Comparison of ENCODE assay signal across 8 mouse cellular contexts in genomic region chr10:77417240-77418102, GRCm38 (mm10). TPM values are rescaled to one million over a fixed set of nuclear protein-coding genes. Genes with fewer than 3 reads are reported as not detected.
DNase-seq lines count a peak whose midpoint lies in the region; ATAC-seq and TF ChIP-seq lines count a peak whose summit lies in the region.

No protein-coding gene starts in this region.

- H3K9me3 ChIP-seq in heart, postnatal 0 days (replicated peaks; ENCODE audit: control insufficient read depth, low read length): no peaks in the 10 kb centered on the region
- H3K9me3 ChIP-seq in liver, embryonic 13.5 days (replicated peaks): no peaks in the 10 kb centered on the region
- no peaks in the 10 kb centered on the region for H3K9me3 ChIP-seq in neural tube, embryonic 14.5 days (ENCODE audit: control insufficient read depth, low read length)

- peak; percentile 43 to 45 for DNase-seq in left cerebral cortex, adult 2 months (ENCODE audit: extremely low spot score in 1 of 2, low spot score in 2 of 2)
- DNase-seq in left cerebral cortex, postnatal 4 days: no peak
- DNase-seq in ZHBTc4 (ENCODE audit: low read depth, low spot score): peak; percentile 56
- DNase-seq in embryo, embryonic 9.5 days (ENCODE audit: extremely low spot score): peak; percentile 28
- DNase-seq in heart, postnatal 0 days (ENCODE audit: low spot score): no peak
- DNase-seq in liver, embryonic 13.5 days: no peak
- DNase-seq in gastrocnemius, adult 8-10 months (ENCODE audit: low spot score in 2 of 2): no peak

- no peaks in the 10 kb centered on the region for H3K27me3 ChIP-seq in heart, postnatal 0 days (ENCODE audit: control insufficient read depth, insufficient read depth, low read length)
- H3K27me3 ChIP-seq in liver, embryonic 13.5 days: peaks cover 45% of the 10 kb centered on the region
- peaks cover 4% of the 10 kb centered on the region for H3K27me3 ChIP-seq in neural tube, embryonic 14.5 days (ENCODE audit: control insufficient read depth, insufficient read depth, low read length)

- peaks cover 9% of the 10 kb centered on the region for H3K4me1 ChIP-seq in heart, postnatal 0 days (ENCODE audit: control insufficient read depth, insufficient read depth)
- peaks cover 23% of the 10 kb centered on the region for H3K4me1 ChIP-seq in liver, embryonic 13.5 days (replicated peaks)
- H3K4me1 ChIP-seq in neural tube, embryonic 14.5 days (ENCODE audit: control insufficient read depth, insufficient read depth, low read length): peaks cover 16% of the 10 kb centered on the region

- TF ChIP-seq CTCF in left cerebral cortex, adult 2 months (IDR thresholded peaks at IDR 0.05): no peak
- TF ChIP-seq CTCF in heart, postnatal 0 days (IDR thresholded peaks at IDR 0.05; ENCODE audit: low read depth): no peak

- no peak for TF ChIP-seq EP300 in heart, postnatal 0 days (IDR thresholded peaks at IDR 0.05; ENCODE audit: low read depth)

- WGBS in heart, postnatal 0 days: under 1% methylated on average over 57 of the region's 70 CpGs
- under 1% methylated on average over 69 of the region's 70 CpGs for WGBS in liver, embryonic 13.5 days (ENCODE audit: insufficient replicate concordance)
- under 1% methylated on average over 55 of the region's 70 CpGs for WGBS in neural tube, embryonic 14.5 days

- intact Hi-C loops in left cerebral cortex, adult 2 months (cut with DNase I): loop anchor here (5.0 kb wide), 3 partner anchors 50 to 90 kb away; no protein-coding TSS in a partner anchor
- intact Hi-C loops in left cerebral cortex, postnatal 4 days (cut with DNase I): no loop called here

- peak overlapping the region; percentile 82 for H3K4me3 ChIP-seq in left cerebral cortex, adult 2 months
- peak overlapping the region; percentile 95 for H3K4me3 ChIP-seq in heart, postnatal 0 days (ENCODE audit: low read depth, low read length)
- peak overlapping the region; percentile 68 for H3K4me3 ChIP-seq in liver, embryonic 13.5 days (replicated peaks)
- peak overlapping the region; percentile 80 for H3K4me3 ChIP-seq in neural tube, embryonic 14.5 days (ENCODE audit: low read depth, low read length)

- ATAC-seq in heart, postnatal 0 days (ENCODE audit: insufficient read depth, low read depth): peak; percentile 78
- ATAC-seq in liver, embryonic 13.5 days (ENCODE audit: low read depth): peak; percentile 57
- peak; percentile 83 for ATAC-seq in neural tube, embryonic 14.5 days (ENCODE audit: low read depth)

- H3K27ac ChIP-seq in left cerebral cortex, adult 2 months: peak overlapping the region; percentile 85
- H3K27ac ChIP-seq in heart, postnatal 0 days (ENCODE audit: low read depth): peak overlapping the region; percentile 71
- no peak overlapping the region for H3K27ac ChIP-seq in liver, embryonic 13.5 days
- peak overlapping the region; percentile 74 for H3K27ac ChIP-seq in neural tube, embryonic 14.5 days (ENCODE audit: low read depth, low read length)

- peak overlapping the region; percentile 78 for H3K9ac ChIP-seq in heart, postnatal 0 days (replicated peaks; ENCODE audit: low read depth, low read length)
- peak overlapping the region; percentile 69 for H3K9ac ChIP-seq in liver, embryonic 13.5 days
- peak overlapping the region; percentile 80 for H3K9ac ChIP-seq in neural tube, embryonic 14.5 days (replicated peaks; ENCODE audit: low read depth, low read length)

- H3K4me2 ChIP-seq in heart, postnatal 0 days (ENCODE audit: low read depth, low read length): peak overlapping the region; percentile 90
- H3K4me2 ChIP-seq in liver, embryonic 13.5 days: peak overlapping the region; percentile 88
- H3K4me2 ChIP-seq in neural tube, embryonic 14.5 days (ENCODE audit: low read depth, low read length): peak overlapping the region; percentile 93

- no peaks in the 10 kb centered on the region for H3K36me3 ChIP-seq in heart, postnatal 0 days (replicated peaks; ENCODE audit: control insufficient read depth, insufficient read depth, low read length)
- no peaks in the 10 kb centered on the region for H3K36me3 ChIP-seq in liver, embryonic 13.5 days
- H3K36me3 ChIP-seq in neural tube, embryonic 14.5 days (ENCODE audit: control insufficient read depth, insufficient read depth, low read length): no peaks in the 10 kb centered on the region

RNA-seq across cellular contexts. Expression of gene Adarb1, which starts 0.6 kb away (rescaled TPM):
- 100 to 1,000 TPM; 139 to 152 TPM for total RNA-seq in left cerebral cortex, adult 2 months (2021)
- 10 to 100 TPM; 64.3 to 70.4 TPM for total RNA-seq in left cerebral cortex, postnatal 4 days (2021)
- total RNA-seq in heart, postnatal 0 days (2014; rRNA removed; ENCODE audit: low replicate concordance): 23.7 and 26.9 TPM in 2 replicates
- polyA plus RNA-seq in heart, postnatal 0 days (2015; fragmentation: Nextera tagmentation; extraction: Ambion mirVana): 7.8 and 8.5 TPM in 2 replicates
- 1.0 and 1.5 TPM in 2 replicates for polyA plus RNA-seq in liver, embryonic 13.5 days (2015; fragmentation: Nextera tagmentation; extraction: Ambion mirVana)
- polyA plus RNA-seq in neural tube, embryonic 14.5 days (2014; fragmentation: Nextera tagmentation; extraction: Ambion mirVana): 15.5 and 19.5 TPM in 2 replicates
- total RNA-seq in gastrocnemius, adult 8-10 months (2022): 1 to 10 TPM; 3.1 to 7.2 (median 6.2) TPM

Comparison
In these comparisons a context has a peak if more than half of its experiments do, and no peak if none do; other contexts are left out.
1. DNase-seq: peak in left cerebral cortex, adult 2 months (2 of 2), ZHBTc4 (single experiment) and embryo, embryonic 9.5 days (single experiment); none in left cerebral cortex, postnatal 4 days (single experiment), heart, postnatal 0 days (single experiment), liver, embryonic 13.5 days (single experiment) and gastrocnemius, adult 8-10 months (0 of 2).
2. Peak in every context shown above with its lines, with median percentiles within 50 percentile points of each other: H3K4me3 ChIP-seq, ATAC-seq, H3K4me2 ChIP-seq and H3K9ac ChIP-seq.